Mouse (Mus musculus) hindbrain, embryonic 10.5 days (tissue): Measurements from ENCODE around the gene Inha. TPM values are rescaled to one million over a fixed set of nuclear protein-coding genes. Genes with fewer than 3 reads are reported as not detected.

Experiments used
- DNase-seq: peaks from one replicate; pipeline ENCODE4 v3.0.0-alpha.2; 2017; ENCODE audit warnings: low spot score
- H3K27ac ChIP-seq: fragments of 300-500 bp; sonication (generic); 2 replicates; pipeline ENCODE4 v1.5.1; 2016; ENCODE audit warnings: mild to moderate bottlenecking, moderate library complexity
- H3K27me3 ChIP-seq: fragments of 300-500 bp; sonication (generic); 2 replicates; pipeline ENCODE4 v1.6.1; 2016; ENCODE audit warnings: mild to moderate bottlenecking; ENCODE audit not compliant: poor library complexity, insufficient read depth, severe bottlenecking
- H3K36me3 ChIP-seq: fragments of 300-500 bp; sonication (generic); 2 replicates; pipeline ENCODE4 v1.6.1; 2016; ENCODE audit warnings: mild to moderate bottlenecking, moderate library complexity
- H3K4me1 ChIP-seq: fragments of 300-500 bp; sonication (generic); replicated peaks from 2 replicates; pipeline ENCODE4 v1.6.1; 2016; ENCODE audit warnings: mild to moderate bottlenecking
- H3K4me3 ChIP-seq: fragments of 300-500 bp; sonication (generic); 2 replicates; pipeline ENCODE4 v1.5.1; 2016; ENCODE audit warnings: mild to moderate bottlenecking, moderate library complexity
- H3K9me3 ChIP-seq: fragments of 300-500 bp; sonication (generic); 2 replicates; pipeline ENCODE4 v1.6.1; 2016; ENCODE audit warnings: mild to moderate bottlenecking, moderate library complexity
- WGBS: fragments of 180-500 bp; shearing (Covaris S2); methylation state at CpG from one replicate; pipeline ENCODE4 v1.1.7; 2016; 5-methylcytosine and 5-hydroxymethylcytosine counted together
- polyA plus RNA-seq: library from polyadenylated mRNA; unstranded; fragments of >200 nt; fragmentation: Nextera tagmentation; extraction: Ambion mirVana; gene quantifications from 2 replicates; pipeline ENCODE4 v1.2.1, GENCODE M21; 2016

Gene Inha
- polyA plus RNA-seq, 1 experiment from 2014 or later, result 2.7 TPM

GRCm38 (mm10) chr1:75558388-75559178, 51.7 kb downstream of the Inha start:
- Histone ChIP-seq H3K4me1 (peaks cover 15% of the 10 kb centered on the region), H3K9me3 (0 out of 2 replicates have a peak, but pooled peaks cover 3% of the 10 kb centered on the region), H3K27me3 (peaks cover 10% of the 10 kb centered on the region), H3K4me3 (peak overlapping the region; percentile 43; the same call in 1 of the 2 replicates), H3K36me3 (peaks cover 38% of the 10 kb centered on the region), H3K27ac (peak overlapping the region; percentile 79; the same call in 1 of the 2 replicates)
- 89% methylated on average over 18 of the region's 18 CpGs for WGBS
- DNase-seq, result no peak

GRCm38 (mm10) chr1:75559212-75559925, 52.5 kb downstream of the Inha start:
- Histone ChIP-seq H3K27me3 (peaks cover 12% of the 10 kb centered on the region), H3K4me3 (peak overlapping the region; percentile 43), H3K27ac (peak overlapping the region; percentile 79), H3K4me1 (peaks cover 15% of the 10 kb centered on the region), H3K9me3 (0 out of 2 replicates have a peak, but pooled peaks cover 3% of the 10 kb centered on the region), H3K36me3 (peaks cover 32% of the 10 kb centered on the region)
- peak; percentile 94 for DNase-seq
- WGBS, result 10% methylated on average over 17 of the region's 17 CpGs

Other genes starting within 250 kb of the Inha start
- 3.9 and 7.9 TPM in 2 replicates for gene Ptprn, start 242.6 kb upstream of the Inha start, polyA plus RNA-seq
- gene Resp18, start 228.7 kb upstream of the Inha start, polyA plus RNA-seq, result 7.5 and 22.3 TPM in 2 replicates
- gene Dnpep, start 189.1 kb upstream of the Inha start, polyA plus RNA-seq, result 154 and 199 TPM in 2 replicates
- 3.8 and 4.5 TPM in 2 replicates for gene Des, start 146.7 kb upstream of the Inha start, polyA plus RNA-seq
- gene Speg, start 131.8 kb upstream of the Inha start, polyA plus RNA-seq, result 19.0 and 20.2 TPM in 2 replicates
- gene Gmppa, start 71.1 kb upstream of the Inha start, polyA plus RNA-seq, result 62.3 and 91.2 TPM in 2 replicates
- gene Asic4, start 56.6 kb upstream of the Inha start, polyA plus RNA-seq, result 3.8 and 9.3 TPM in 2 replicates
- 25.1 and 29.8 TPM in 2 replicates for gene Chpf, start 27.8 kb upstream of the Inha start, polyA plus RNA-seq
- 8.6 and 20.4 TPM in 2 replicates for gene Tmem198, start 27.5 kb upstream of the Inha start, polyA plus RNA-seq
- gene Obsl1, start 625 bp upstream of the Inha start, polyA plus RNA-seq, result 37.9 and 44.2 TPM in 2 replicates
- 29.6 and 30.0 TPM in 2 replicates for gene Stk11ip, start 14.5 kb downstream of the Inha start, polyA plus RNA-seq
- gene Slc4a3, start 39.2 kb downstream of the Inha start, polyA plus RNA-seq, result 13.2 and 19.8 TPM in 2 replicates